Mouse (Mus musculus) sigmoid colon, adult 10 weeks (tissue): ENCODE data around the gene Defa20. TPM values are rescaled to one million over a fixed set of nuclear protein-coding genes. Genes with fewer than 3 reads are reported as not detected.

Source experiments
- polyA plus RNA-seq: library from polyadenylated mRNA; stranded (reverse); fragments of 350-450 nt; fragmentation: Illumina TruSeq; extraction: RNeasy Lipid Tissue Mini Kit (QIAGEN cat#74804); gene quantifications from one replicate; pipeline ENCODE4 v1.2.3, GENCODE M21; 2014; ENCODE audit warnings: low read depth, low replicate concordance

The Defa20 gene
- polyA plus RNA-seq: not detected

GRCm38 (mm10) chr8:21508958-21509357, at the start of gene Defa20:
Gene Defa20, plus strand, starts transcription at chr8:21509258.

GRCm38 (mm10) chr8:21528732-21529131, 19.7 kb downstream of the Defa20 start, which contains the start of gene Defa32:
Gene Defa32, plus strand, starts transcription at chr8:21529032.

Other genes starting within 250 kb of the Defa20 start
- not detected for gene Defa27, start 193.7 kb upstream of the Defa20 start, polyA plus RNA-seq
- gene Defa29, start 182.2 kb upstream of the Defa20 start, polyA plus RNA-seq: not detected
- gene Defa2, start 130.7 kb upstream of the Defa20 start, polyA plus RNA-seq: not detected
- not detected for gene Defa33, start 117.4 kb upstream of the Defa20 start, polyA plus RNA-seq
- not detected for gene Defa36, start 81.8 kb upstream of the Defa20 start, polyA plus RNA-seq
- gene Gm7849, start 52.7 kb upstream of the Defa20 start, polyA plus RNA-seq: not detected
- gene Defa32, start 19.8 kb downstream of the Defa20 start, polyA plus RNA-seq: not detected
- gene Defa37, start 56.1 kb downstream of the Defa20 start, polyA plus RNA-seq: not detected
- gene Defa28, start 73.7 kb downstream of the Defa20 start, polyA plus RNA-seq: not detected
- not detected for gene Gm7861, start 85.2 kb downstream of the Defa20 start, polyA plus RNA-seq
- gene Defa26, start 108.9 kb downstream of the Defa20 start, polyA plus RNA-seq: not detected
- gene Defa17, start 146.5 kb downstream of the Defa20 start, polyA plus RNA-seq: not detected
- not detected for gene Defa34, start 156.5 kb downstream of the Defa20 start, polyA plus RNA-seq
- gene AY761184, start 194.4 kb downstream of the Defa20 start, polyA plus RNA-seq: not detected
- not detected for gene Defa24, start 225.2 kb downstream of the Defa20 start, polyA plus RNA-seq